Mouse (Mus musculus) G1E (cell line): ENCODE results near the gene Lix1. TPM values are rescaled to one million over a fixed set of nuclear protein-coding genes. Genes with fewer than 3 reads are reported as not detected.

Experiments used
- ATAC-seq: 2 replicates; pipeline ENCODE4 v1.8.0; 2016; ENCODE audit warnings: mild to moderate bottlenecking; ENCODE audit not compliant: insufficient number of reproducible peaks, poor library complexity, low FRiP score, severe bottlenecking; ENCODE audit errors: extremely low read depth
- DNase-seq: peaks from one replicate; pipeline ENCODE4 v3.0.0; 2012; ENCODE audit warnings: low spot score
- H3K27me3 ChIP-seq: 2 replicates; pipeline ENCODE4 v1.6.1; 2012; ENCODE audit warnings: mild to moderate bottlenecking, low read length, inconsistent platforms; ENCODE audit not compliant: insufficient read depth
- H3K36me3 ChIP-seq: replicated peaks from 2 replicates; pipeline ENCODE3; 2012; ENCODE audit warnings: mild to moderate bottlenecking, inconsistent platforms
- H3K4me1 ChIP-seq: 2 replicates; pipeline ENCODE4 v1.6.1; 2012; ENCODE audit warnings: low read depth, low read length, inconsistent platforms, mixed read lengths; ENCODE audit not compliant: insufficient read depth
- H3K4me3 ChIP-seq: 2 replicates; pipeline ENCODE4 v1.5.1; 2012; ENCODE audit warnings: low read depth, mild to moderate bottlenecking, inconsistent platforms, low read length, moderate library complexity, mixed read lengths
- H3K9me3 ChIP-seq: replicated peaks from 2 replicates; pipeline ENCODE4 v1.6.1; 2012; ENCODE audit warnings: inconsistent platforms
- CTCF ChIP-seq: IDR thresholded peaks from 2 replicates; pipeline ENCODE4 v1.5.1; 2012; ENCODE audit warnings: low read depth, low read length, inconsistent platforms, mixed read lengths
- GATA1 ChIP-seq: IDR thresholded peaks from 2 replicates; pipeline ENCODE4 v1.6.1; 2012; ENCODE audit warnings: borderline replicate concordance, low read length, inconsistent platforms, mixed read lengths
- GATA2 ChIP-seq: IDR thresholded peaks from 2 replicates; pipeline ENCODE4 v1.6.1; 2012; ENCODE audit warnings: low read depth, low read length, inconsistent platforms, borderline replicate concordance
- POLR2AphosphoS5 ChIP-seq: IDR thresholded peaks from 2 replicates; pipeline ENCODE4 v1.6.1; 2012; ENCODE audit warnings: low read depth, low read length, inconsistent platforms; ENCODE audit not compliant: insufficient replicate concordance
- TAL1 ChIP-seq: conservative IDR thresholded peaks from 2 replicates; pipeline ENCODE4 v1.6.1; 2012; ENCODE audit warnings: low read depth, low read length, inconsistent platforms, mixed read lengths
- polyA plus RNA-seq: library from polyadenylated mRNA; stranded (reverse); fragments of >175 nt; gene quantifications from 2 replicates; pipeline ENCODE4 v1.2.3, GENCODE M21; 2012
- total RNA-seq, 2 experiments: library from RNA; stranded (forward) in 1 of 2; stranded (reverse) in 1 of 2; fragments of 200-1000 nt in 1 of 2; fragments of >200 nt in 1 of 2; fragmentation: Nextera tagmentation in 1 of 2; gene quantifications; 2 replicates each; pipeline ENCODE4 v1.2.3; 2014 to 2017

Gene Lix1
- total and polyA plus RNA-seq, 3 experiments, result 0.16 TPM; not detected in 2

DNA sequence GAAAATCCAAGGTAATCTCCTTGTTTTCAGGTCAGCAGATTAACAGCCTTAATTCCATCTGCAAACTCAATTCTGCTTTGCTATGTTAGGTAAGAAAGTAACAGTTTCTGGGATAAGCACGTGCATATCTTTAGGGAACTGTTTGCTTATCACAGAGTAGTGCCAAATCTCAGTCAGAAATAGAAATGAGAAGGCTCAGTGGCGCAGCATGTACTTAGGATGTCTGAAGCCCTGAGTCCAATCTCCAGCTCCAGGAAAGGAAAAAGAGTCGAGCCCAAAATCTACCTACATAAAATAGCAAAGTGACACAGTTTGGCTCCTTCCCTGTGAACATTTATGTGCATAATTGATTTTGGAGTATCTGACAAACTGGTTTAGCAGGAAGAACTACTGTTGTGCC is 96.8 kb downstream of the Lix1 start:
- ATAC-seq (no peak), DNase-seq (no peak)
- peaks cover 3% of the 10 kb centered on the region; the same call in 1 of the 2 replicates for H3K27me3 ChIP-seq
- TF ChIP-seq GATA2, result no peak
- no peak for TF ChIP-seq GATA1
- no peak for TF ChIP-seq TAL1
- no peak for TF ChIP-seq POLR2AphosphoS5
- no peak for TF ChIP-seq CTCF
- H3K36me3 ChIP-seq, result no peaks in the 10 kb centered on the region
- H3K4me3 ChIP-seq, result no peak overlapping the region
- no peaks in the 10 kb centered on the region for H3K4me1 ChIP-seq
- H3K9me3 ChIP-seq, result no peaks in the 10 kb centered on the region

- TF ChIP-seq GATA1 (no peak), POLR2AphosphoS5 (no peak), GATA2 (no peak), CTCF (no peak), TAL1 (no peak)
- DNase-seq (no peak), ATAC-seq (no peak)
- no peaks in the 10 kb centered on the region for H3K27me3 ChIP-seq
- no peaks in the 10 kb centered on the region for H3K4me1 ChIP-seq
- no peak overlapping the region for H3K4me3 ChIP-seq
- no peaks in the 10 kb centered on the region for H3K36me3 ChIP-seq
- 0 out of 2 replicates have a peak, but pooled peaks cover 2% of the 10 kb centered on the region for H3K9me3 ChIP-seq
Observed at GRCm38 (mm10) chr17:17506677-17507076, 104.2 kb downstream of the Lix1 start.

Other genes with a start within 250 kb of the Lix1 start
- 57.7 and 74.8 TPM in 2 replicates for gene Riok2, start 28.4 kb upstream of the Lix1 start, total RNA-seq (2014; fragmentation: Nextera tagmentation)
- 78.5 and 81.3 TPM in 2 replicates for gene Riok2, start 28.4 kb upstream of the Lix1 start, total RNA-seq (2017)
- 3.5 and 8.2 TPM in 2 replicates for gene Riok2, start 28.4 kb upstream of the Lix1 start, polyA plus RNA-seq
- gene Lnpep, start 222.4 kb downstream of the Lix1 start, total RNA-seq (2014; fragmentation: Nextera tagmentation), result 91.4 and 99.0 TPM in 2 replicates
- gene Lnpep, start 222.4 kb downstream of the Lix1 start, total RNA-seq (2017), result 54.0 and 62.9 TPM in 2 replicates
- 5.3 and 7.1 TPM in 2 replicates for gene Lnpep, start 222.4 kb downstream of the Lix1 start, polyA plus RNA-seq